Mouse (Mus musculus) limb, embryonic 15.5 days (tissue): ENCODE data around the gene Kif24. TPM values are rescaled to one million over a fixed set of nuclear protein-coding genes. Genes with fewer than 3 reads are reported as not detected.
A peak's percentile ranks its signal among the peaks of the same experiment; 100 is the strongest.
"Not testable (repeated sequence)": the region's sequence is repeated elsewhere in the genome, so short reads cannot be mapped to it uniquely, and the experiment has no call there.

Experiments
- ATAC-seq: fragments of 200-750 bp; cut with Nextera tagmentation; 2 replicates; pipeline ENCODE4 v1.8.0; 2017; ENCODE audit warnings: low read depth, moderate TSS enrichment; ENCODE audit not compliant: insufficient number of reproducible peaks, low FRiP score, low TSS enrichment
- H3K27ac ChIP-seq: fragments of 300-500 bp; sonication (generic); 2 replicates; pipeline ENCODE4 v1.5.1; 2015; ENCODE audit warnings: moderate library complexity, mild to moderate bottlenecking, inconsistent platforms
- H3K27me3 ChIP-seq: fragments of 300-500 bp; sonication (generic); 2 replicates; pipeline ENCODE4 v1.6.1; 2015; ENCODE audit warnings: inconsistent platforms
- H3K36me3 ChIP-seq: fragments of 300-500 bp; sonication (generic); 2 replicates; pipeline ENCODE4 v1.6.1; 2015; ENCODE audit warnings: inconsistent platforms
- H3K4me1 ChIP-seq: fragments of 300-500 bp; sonication (generic); 2 replicates; pipeline ENCODE4 v1.6.1; 2015; ENCODE audit warnings: inconsistent platforms
- H3K4me2 ChIP-seq: fragments of 300-500 bp; sonication (generic); 2 replicates; pipeline ENCODE4 v1.6.1; 2015; ENCODE audit warnings: mild to moderate bottlenecking, inconsistent platforms
- H3K4me3 ChIP-seq: fragments of 300-500 bp; sonication (generic); 2 replicates; pipeline ENCODE4 v1.5.1; 2015; ENCODE audit warnings: mild to moderate bottlenecking, inconsistent platforms
- H3K9ac ChIP-seq: fragments of 300-500 bp; sonication (generic); 2 replicates; pipeline ENCODE4 v1.6.1; 2015; ENCODE audit warnings: inconsistent platforms
- H3K9me3 ChIP-seq: fragments of 300-500 bp; sonication (generic); 2 replicates; pipeline ENCODE4 v1.6.1; 2016; ENCODE audit warnings: inconsistent platforms
- WGBS: fragments of 180-500 bp; shearing (Covaris S2); methylation state at CpG from one replicate; pipeline ENCODE4 v1.1.7; 2015; 5-methylcytosine and 5-hydroxymethylcytosine counted together
- polyA plus RNA-seq: library from polyadenylated mRNA; unstranded; fragments of >200 nt; fragmentation: Nextera tagmentation; extraction: Ambion mirVana; gene quantifications from 2 replicates; pipeline ENCODE4 v1.2.1, GENCODE M21; 2015

Kif24 gene
- polyA plus RNA-seq, 1 experiment from 2014 or later, result 5.8 TPM

DNA sequence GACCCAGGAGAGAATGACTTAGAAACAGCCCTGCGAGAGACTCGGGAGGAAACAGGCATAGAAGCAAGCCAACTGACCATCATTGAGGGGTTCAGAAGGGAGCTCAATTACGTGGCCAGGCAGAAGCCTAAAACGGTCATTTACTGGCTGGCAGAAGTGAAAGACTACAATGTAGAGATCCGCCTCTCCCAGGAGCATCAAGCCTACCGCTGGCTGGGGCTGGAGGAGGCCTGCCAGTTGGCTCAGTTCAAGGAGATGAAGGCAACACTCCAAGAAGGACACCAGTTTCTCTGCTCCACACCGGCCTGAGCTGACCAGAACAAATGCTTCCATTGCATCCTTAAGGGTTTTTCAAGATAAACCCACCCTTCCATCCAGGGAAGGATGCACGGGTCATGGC, 15.6 kb upstream of the Kif24 start:
- no peak overlapping the region for H3K4me3 ChIP-seq
- 65% methylated on average over 8 of the region's 8 CpGs for WGBS

GRCm38 (mm10) chr4:41479456-41479804, 14.7 kb upstream of the Kif24 start:
- Histone ChIP-seq H3K4me3 (no peak overlapping the region), H3K4me2 (no peak overlapping the region), H3K4me1 (peaks cover 24% of the 10 kb centered on the region), H3K9ac (no peak overlapping the region), H3K36me3 (no peaks in the 10 kb centered on the region; the same call in 1 of the 2 replicates), H3K27me3 (no peaks in the 10 kb centered on the region), H3K9me3 (no peaks in the 10 kb centered on the region), H3K27ac (0 out of 2 replicates have a peak overlapping the region, but pooled peaks have one; percentile 27)
- no peak for ATAC-seq
- WGBS, result 56% methylated on average over 1 of the region's 1 CpGs

More for the DNA sequence above, 15.6 kb upstream of the Kif24 start:
- H3K9me3 ChIP-seq, result no peaks in the 10 kb centered on the region
- H3K4me1 ChIP-seq, result peaks cover 24% of the 10 kb centered on the region
- H3K27me3 ChIP-seq, result no peaks in the 10 kb centered on the region
- no peak overlapping the region for H3K4me2 ChIP-seq
- 0 out of 2 replicates have a peak overlapping the region, but pooled peaks have one; percentile 27 for H3K27ac ChIP-seq
- H3K36me3 ChIP-seq, result no peaks in the 10 kb centered on the region; the same call in 1 of the 2 replicates
- no peak overlapping the region for H3K9ac ChIP-seq
- no peak for ATAC-seq

DNA sequence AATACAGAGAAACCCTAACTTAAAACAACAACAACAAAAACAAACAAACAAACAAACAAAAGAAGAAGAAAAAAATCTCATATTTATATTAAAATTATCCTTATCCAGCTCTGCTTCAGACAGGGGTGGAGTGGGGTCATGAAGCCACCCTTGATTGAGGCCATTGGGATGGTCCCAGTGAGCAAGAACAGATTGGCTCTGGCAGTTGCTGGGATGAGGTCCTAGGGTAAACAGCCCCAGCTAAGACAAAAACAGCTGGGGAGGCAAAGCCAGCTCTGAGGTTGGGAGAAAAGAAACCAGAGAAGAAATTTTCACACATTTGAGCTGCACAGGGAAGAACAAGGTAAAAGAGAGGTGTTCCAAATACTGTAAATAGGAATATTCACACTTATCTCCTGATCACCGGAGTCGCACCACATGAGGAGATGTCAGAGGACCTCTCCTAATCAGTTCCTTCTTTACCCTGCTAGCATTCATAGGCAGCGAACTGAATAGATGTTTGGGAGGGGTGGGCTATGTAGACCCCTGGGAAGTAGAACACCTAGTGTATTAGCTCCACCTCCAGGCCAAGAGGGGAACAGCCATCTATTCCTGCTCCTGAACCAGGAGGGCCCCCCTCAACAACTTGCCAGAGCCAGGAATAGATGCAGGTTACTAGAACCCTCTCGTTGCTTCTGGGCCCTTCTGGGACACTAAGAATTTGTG, 14.2 kb upstream of the Kif24 start:
- Histone ChIP-seq H3K27me3 (no peaks in the 10 kb centered on the region), H3K4me2 (no peak overlapping the region), H3K9me3 (no peaks in the 10 kb centered on the region), H3K4me3 (no peak overlapping the region), H3K36me3 (no peaks in the 10 kb centered on the region; the same call in 1 of the 2 replicates), H3K27ac (no peak overlapping the region), H3K9ac (no peak overlapping the region), H3K4me1 (peaks cover 24% of the 10 kb centered on the region)
- WGBS, result 62% methylated on average over 4 of the region's 4 CpGs
- ATAC-seq, result no peak

GRCm38 (mm10) chr4:41477648-41478160, 13.0 kb upstream of the Kif24 start:
- Histone ChIP-seq H3K27me3 (no peaks in the 10 kb centered on the region), H3K9ac (no peak overlapping the region), H3K36me3 (no peaks in the 10 kb centered on the region; the same call in 1 of the 2 replicates), H3K4me2 (no peak overlapping the region), H3K4me3 (no peak overlapping the region), H3K4me1 (peaks cover 24% of the 10 kb centered on the region), H3K27ac (no peak overlapping the region), H3K9me3 (no peaks in the 10 kb centered on the region)
- ATAC-seq, result no peak
- WGBS, result 82% methylated on average over 9 of the region's 9 CpGs

GRCm38 (mm10) chr4:41471384-41471689, 6.7 kb upstream of the Kif24 start:
- Histone ChIP-seq H3K36me3 (no peaks in the 10 kb centered on the region), H3K4me1 (peaks cover 16% of the 10 kb centered on the region), H3K9ac (no peak overlapping the region), H3K27ac (no peak overlapping the region), H3K4me2 (no peak overlapping the region), H3K9me3 (no peaks in the 10 kb centered on the region), H3K27me3 (no peaks in the 10 kb centered on the region), H3K4me3 (no peak overlapping the region)
- ATAC-seq, result no peak
- WGBS, result 85% methylated on average over 1 of the region's 1 CpGs

DNA sequence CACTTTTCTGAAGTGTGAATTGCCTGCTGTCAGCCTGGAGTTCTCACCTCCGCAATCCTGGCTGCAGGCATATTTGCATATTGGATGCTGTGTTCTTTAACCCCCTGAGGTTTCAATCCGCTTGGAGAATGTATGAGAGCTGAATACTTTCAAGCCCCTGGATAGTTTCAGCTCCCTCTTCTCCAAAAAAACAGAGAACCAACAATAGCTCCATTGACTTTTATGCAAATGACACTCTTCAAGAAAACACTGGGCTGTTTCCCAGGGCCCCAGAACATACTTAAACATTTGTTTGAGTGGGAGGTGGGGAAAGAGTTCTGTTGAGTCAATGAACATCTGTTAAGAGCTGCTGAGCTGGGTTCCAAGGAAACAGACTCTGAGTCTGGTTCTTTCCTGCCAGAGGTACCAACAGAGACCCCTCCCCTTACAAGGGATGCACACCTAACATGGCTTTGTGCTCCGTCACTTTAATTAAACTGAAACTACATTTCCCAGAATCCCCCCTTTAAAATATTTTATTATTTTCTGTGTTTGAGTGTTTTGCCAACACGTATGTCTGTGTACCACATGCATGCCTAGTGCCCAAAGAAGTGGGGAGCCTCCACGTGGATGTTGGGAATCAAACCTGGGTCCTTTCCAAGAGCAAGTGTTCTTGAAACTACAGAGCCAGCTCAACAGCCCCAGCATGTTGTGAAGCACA, 6.1 kb upstream of the Kif24 start:
- Histone ChIP-seq H3K9me3 (no peaks in the 10 kb centered on the region), H3K9ac (no peak overlapping the region), H3K36me3 (no peaks in the 10 kb centered on the region), H3K4me2 (no peak overlapping the region), H3K4me3 (no peak overlapping the region), H3K4me1 (peaks cover 16% of the 10 kb centered on the region), H3K27me3 (no peaks in the 10 kb centered on the region), H3K27ac (no peak overlapping the region)
- 36% methylated on average over 5 of the region's 5 CpGs for WGBS
- ATAC-seq, result no peak

DNA sequence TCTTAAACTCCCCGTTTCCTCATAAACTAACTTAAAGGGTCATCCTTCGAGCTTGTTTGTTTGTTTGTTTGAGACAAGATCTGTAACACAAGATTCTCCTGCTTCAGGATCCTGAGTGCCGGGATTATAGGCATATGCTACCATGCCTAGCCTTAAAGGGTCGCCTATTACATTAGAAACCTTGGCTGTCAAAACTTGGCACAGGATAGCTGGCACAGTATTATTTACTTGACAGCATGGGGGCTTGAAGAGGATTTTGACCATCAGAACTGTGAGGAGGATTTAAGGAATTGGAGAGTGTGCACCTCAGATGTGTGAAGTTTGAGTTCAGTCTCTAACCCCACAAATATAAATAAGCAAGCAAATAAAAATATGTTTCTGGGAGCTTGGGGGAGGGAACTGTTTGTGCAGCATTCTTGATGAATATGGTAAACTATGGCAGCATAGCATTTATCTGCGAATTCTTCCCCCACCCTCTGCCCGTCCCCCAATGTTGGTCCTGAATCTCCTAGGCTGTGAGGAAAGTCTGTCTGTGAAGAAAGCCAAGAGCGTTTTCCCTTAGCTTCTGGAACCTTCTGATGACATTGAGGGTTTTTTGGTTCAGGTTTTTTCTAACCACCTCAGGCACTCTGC, 5.5 kb upstream of the Kif24 start:
- no peak overlapping the region for H3K4me2 ChIP-seq
- H3K4me1 ChIP-seq, result peaks cover 16% of the 10 kb centered on the region
- no peaks in the 10 kb centered on the region for H3K36me3 ChIP-seq
- H3K27ac ChIP-seq, result no peak overlapping the region
- WGBS, result 55% methylated on average over 7 of the region's 7 CpGs
- no peaks in the 10 kb centered on the region for H3K27me3 ChIP-seq
- H3K4me3 ChIP-seq, result no peak overlapping the region
- H3K9ac ChIP-seq, result no peak overlapping the region
- H3K9me3 ChIP-seq, result no peaks in the 10 kb centered on the region
- ATAC-seq, result no peak

DNA sequence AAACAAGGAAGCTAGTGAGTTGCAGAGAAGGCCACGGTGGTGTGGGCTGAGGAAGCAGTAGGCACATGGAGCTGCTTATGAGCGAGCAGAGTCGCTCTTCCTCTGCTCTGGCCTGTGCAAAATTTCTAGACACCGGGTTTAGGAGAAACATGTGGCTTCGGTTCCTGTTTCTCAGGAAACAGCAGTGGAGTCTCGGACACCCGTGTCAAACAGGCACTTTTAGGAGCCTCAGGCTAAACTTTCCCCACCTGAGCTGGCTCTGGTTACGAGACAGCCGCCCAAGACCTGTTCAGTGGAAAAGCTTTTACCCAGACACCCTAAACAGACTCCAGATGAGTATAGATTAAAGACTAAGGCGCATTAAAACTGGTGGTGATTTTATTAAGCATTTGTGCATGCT, 4.5 kb upstream of the Kif24 start:
- no peak overlapping the region for H3K4me3 ChIP-seq
- no peak overlapping the region for H3K27ac ChIP-seq
- H3K36me3 ChIP-seq, result no peaks in the 10 kb centered on the region
- no peak overlapping the region for H3K4me2 ChIP-seq
- WGBS, result 33% methylated on average over 10 of the region's 10 CpGs
- peaks cover 16% of the 10 kb centered on the region for H3K4me1 ChIP-seq
- H3K27me3 ChIP-seq, result no peaks in the 10 kb centered on the region
- no peaks in the 10 kb centered on the region for H3K9me3 ChIP-seq
- H3K9ac ChIP-seq, result no peak overlapping the region
- ATAC-seq, result no peak

DNA sequence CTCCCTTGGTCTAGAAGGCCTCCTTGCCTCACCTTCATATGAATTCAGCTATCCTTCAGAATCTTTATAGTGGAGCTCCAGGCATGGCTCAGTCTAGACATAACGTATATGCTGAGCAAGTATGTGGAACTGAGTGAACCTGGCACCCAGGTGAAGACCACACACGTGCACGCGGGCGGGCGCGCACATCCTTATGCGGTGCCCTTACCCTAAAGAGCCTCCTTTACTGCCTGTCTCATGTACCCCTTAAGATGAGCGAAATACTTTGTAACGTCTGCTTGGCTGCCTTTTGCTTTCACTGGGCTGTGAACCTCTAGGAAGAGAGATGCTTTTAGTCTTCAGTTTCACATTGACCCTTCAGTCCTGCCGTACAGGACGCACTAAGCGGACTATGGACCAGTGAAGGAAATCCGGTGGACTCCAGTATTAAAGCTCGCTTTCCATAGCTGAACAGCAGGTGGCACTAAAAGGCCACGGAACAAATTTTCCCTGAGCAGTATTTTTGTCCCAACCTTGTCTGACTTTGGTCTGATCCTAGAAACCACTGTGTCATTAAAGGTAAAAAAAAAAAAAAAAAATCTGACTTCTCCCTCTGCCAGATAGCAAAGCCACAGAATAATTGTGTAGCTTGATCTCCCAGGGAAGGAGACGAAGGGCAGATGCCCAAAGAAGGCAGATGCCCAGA, 3.9 kb upstream of the Kif24 start:
- ATAC-seq, result no peak
- Histone ChIP-seq H3K27me3 (no peaks in the 10 kb centered on the region), H3K9ac (no peak overlapping the region), H3K27ac (no peak overlapping the region), H3K9me3 (no peaks in the 10 kb centered on the region), H3K4me1 (peaks cover 19% of the 10 kb centered on the region), H3K4me3 (no peak overlapping the region), H3K36me3 (no peaks in the 10 kb centered on the region), H3K4me2 (no peak overlapping the region)
- WGBS, result 54% methylated on average over 17 of the region's 17 CpGs

DNA sequence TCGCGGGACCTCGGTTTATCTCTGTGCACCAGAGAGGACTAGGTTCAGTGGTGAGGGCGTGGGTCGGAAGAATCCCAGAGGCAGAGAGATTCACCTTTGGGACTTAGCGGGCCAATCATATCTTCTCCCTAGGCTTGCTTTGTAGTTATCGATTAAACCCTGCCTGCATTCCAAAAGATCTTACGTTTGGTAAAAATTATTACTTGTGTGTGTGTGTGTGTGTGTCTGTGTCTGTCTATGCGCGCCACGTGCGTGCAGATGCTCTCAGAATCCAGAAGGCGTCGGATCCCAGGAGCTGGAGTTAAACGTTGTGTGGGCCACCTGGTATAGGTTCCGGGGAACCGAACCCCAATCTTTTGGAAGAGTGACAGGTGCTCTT, 589 bp upstream of the Kif24 start:
- H3K4me3 ChIP-seq, result peak overlapping the region; percentile 62
- peak overlapping the region; percentile 56 for H3K4me2 ChIP-seq
- peaks cover 9% of the 10 kb centered on the region for H3K4me1 ChIP-seq
- peak overlapping the region; percentile 67 for H3K9ac ChIP-seq
- 0 out of 2 replicates have a peak overlapping the region, but pooled peaks have one; percentile 54 for H3K27ac ChIP-seq
- ATAC-seq, result no peak
- WGBS, result 2% methylated on average over 17 of the region's 17 CpGs
- H3K9me3 ChIP-seq, result no peaks in the 10 kb centered on the region
- 0 out of 2 replicates have a peak, but pooled peaks cover 2% of the 10 kb centered on the region for H3K36me3 ChIP-seq
- no peaks in the 10 kb centered on the region for H3K27me3 ChIP-seq

DNA sequence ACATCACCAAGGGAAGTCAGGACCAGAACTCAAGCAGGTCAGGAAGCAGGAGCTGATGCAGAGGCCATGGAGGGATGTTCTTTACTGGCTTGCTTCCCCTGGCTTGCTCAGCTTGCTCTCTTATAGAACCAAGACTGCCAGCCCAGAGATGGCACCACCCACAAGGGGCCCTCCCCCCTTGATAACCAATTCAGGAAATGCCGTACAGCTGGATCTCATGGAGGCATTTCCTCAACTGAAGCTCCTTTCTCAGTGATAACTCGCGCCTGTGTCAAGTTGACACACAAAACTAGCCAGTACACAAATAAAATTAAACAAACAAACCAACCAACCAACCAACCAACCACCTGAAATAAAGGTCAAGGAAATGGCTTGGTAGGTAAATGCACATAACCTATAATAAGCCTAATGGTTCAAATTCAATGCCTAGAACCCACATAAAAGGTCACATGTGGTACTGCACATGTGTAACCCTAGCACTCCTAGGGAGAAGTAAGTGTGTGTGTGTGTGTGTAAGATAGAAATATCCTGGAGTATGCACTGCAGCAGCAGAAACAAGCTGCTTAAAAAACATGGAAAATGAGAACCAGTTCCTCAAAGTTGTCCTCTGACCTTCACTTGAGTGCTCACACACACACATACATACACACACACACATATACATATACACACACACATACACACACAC, 1.5 kb downstream of the Kif24 start:
- not testable (repeated sequence) for H3K36me3 ChIP-seq
- peak overlapping the region; percentile 51; the same call in 1 of the 2 replicates for H3K4me2 ChIP-seq

More for the DNA sequence above, 1.5 kb downstream of the Kif24 start:
- 67% methylated on average over 3 of the region's 3 CpGs for WGBS
- not testable (repeated sequence) for H3K9me3 ChIP-seq, H3K27me3 ChIP-seq, H3K27ac ChIP-seq, H3K4me3 ChIP-seq, H3K4me1 ChIP-seq, ATAC-seq, H3K9ac ChIP-seq
